Mouse (Mus musculus) MEL (cell line): ENCODE measurements around the gene Cbx4. TPM values are rescaled to one million over a fixed set of nuclear protein-coding genes. Genes with fewer than 3 reads are reported as not detected.

Experiments
- DNase-seq: peaks from one replicate; pipeline ENCODE4 v3.0.0; 2011; ENCODE audit warnings: low read depth, low spot score
- H3K27ac ChIP-seq: 2 replicates; pipeline ENCODE4 v1.5.1; 2012; ENCODE audit warnings: low read depth, mild to moderate bottlenecking, control low read depth, low read length, moderate library complexity; ENCODE audit not compliant: control insufficient read depth
- H3K27me3 ChIP-seq, 2 experiments: fragments of 150-350 bp in 1 of 2; sonication (generic) in 1 of 2; 2 replicates each; pipeline ENCODE4 v1.6.1; 2012; ENCODE audit warnings: low read length in 2 of 2, mild to moderate bottlenecking in 2 of 2, improper control_type of control experiment in 1 of 2, moderate library complexity in 1 of 2; ENCODE audit not compliant: insufficient read depth in 2 of 2, control insufficient read depth in 1 of 2
- H3K36me3 ChIP-seq, 2 experiments: 2 replicates each; pipeline ENCODE4 v1.6.1; 2012 to 2014; ENCODE audit warnings: low read length in 2 of 2, improper control_type of control experiment in 1 of 2, inconsistent platforms in 1 of 2, mild to moderate bottlenecking in 1 of 2; ENCODE audit not compliant: insufficient read depth in 2 of 2, control insufficient read depth in 1 of 2
- H3K4me1 ChIP-seq, 2 experiments: fragments of 150-350 bp in 1 of 2; sonication (generic) in 1 of 2; 2 replicates each; pipeline ENCODE4 v1.6.1; 2012; ENCODE audit warnings: low read length in 2 of 2, improper control_type of control experiment in 1 of 2, mild to moderate bottlenecking in 1 of 2; ENCODE audit not compliant: insufficient read depth in 2 of 2, control insufficient read depth in 1 of 2
- H3K4me3 ChIP-seq, 2 experiments: fragments of 150-350 bp in 1 of 2; sonication (generic) in 1 of 2; 2 replicates each; pipeline ENCODE4 v1.5.1; 2012; ENCODE audit warnings: low read depth in 2 of 2, low read length in 2 of 2, mild to moderate bottlenecking in 2 of 2, moderate library complexity in 2 of 2, control low read depth in 1 of 2, improper control_type of control experiment in 1 of 2; ENCODE audit not compliant: control insufficient read depth in 1 of 2, insufficient read depth in 1 of 2
- H3K79me2 ChIP-seq: 2 replicates; pipeline ENCODE4 v1.6.1; 2012; ENCODE audit warnings: mild to moderate bottlenecking, low read length, moderate library complexity; ENCODE audit not compliant: control insufficient read depth, poor library complexity, insufficient read depth
- H3K9ac ChIP-seq: 2 replicates; pipeline ENCODE4 v1.6.1; 2012; ENCODE audit warnings: low read depth, mild to moderate bottlenecking, control low read depth, low read length, moderate library complexity; ENCODE audit not compliant: control insufficient read depth, poor library complexity, severe bottlenecking
- H3K9me3 ChIP-seq: fragments of 150-350 bp; sonication (generic); replicated peaks from 2 replicates; pipeline ENCODE4 v1.6.1; 2012; ENCODE audit warnings: mild to moderate bottlenecking, low read length, improper control_type of control experiment, moderate library complexity; ENCODE audit not compliant: insufficient read depth
- BHLHE40 ChIP-seq: IDR thresholded peaks from 2 replicates; pipeline ENCODE4 v1.6.1; 2012; ENCODE audit warnings: low read depth, mild to moderate bottlenecking, inconsistent platforms, low read length, improper control_type of control experiment, borderline replicate concordance
- CHD1 ChIP-seq: IDR thresholded peaks from 2 replicates; pipeline ENCODE4 v1.6.1; 2012; ENCODE audit warnings: low read depth, mild to moderate bottlenecking, inconsistent platforms, low read length, improper control_type of control experiment
- CTCF ChIP-seq, 3 experiments: IDR thresholded peaks in 2 of 3; conservative IDR thresholded peaks in 1 of 3; 2 replicates each; pipeline ENCODE4 v1.5.1; 2011 to 2012; ENCODE audit warnings: low read length in 3 of 3, low read depth in 2 of 3, mild to moderate bottlenecking in 2 of 3, improper control_type of control experiment in 1 of 3, inconsistent platforms in 1 of 3, mixed read lengths in 1 of 3, moderate library complexity in 1 of 3; ENCODE audit not compliant: control insufficient read depth in 1 of 3, insufficient read depth in 1 of 3, poor library complexity in 1 of 3, severe bottlenecking in 1 of 3
- E2F4 ChIP-seq: IDR thresholded peaks from 2 replicates; pipeline ENCODE4 v1.6.1; 2011; ENCODE audit warnings: low read depth, low read length, improper control_type of control experiment, borderline replicate concordance
- EP300 ChIP-seq, 2 experiments: IDR thresholded peaks; 2 replicates each; pipeline ENCODE4 v1.6.1; 2011; ENCODE audit warnings: improper control_type of control experiment in 2 of 2, low read length in 2 of 2, low read depth in 1 of 2, mild to moderate bottlenecking in 1 of 2
- GABPA ChIP-seq: IDR thresholded peaks from 2 replicates; pipeline ENCODE4 v1.6.1; 2012; ENCODE audit warnings: low read depth, mild to moderate bottlenecking, inconsistent platforms, low read length, improper control_type of control experiment, moderate library complexity
- GATA1 ChIP-seq: IDR thresholded peaks from 2 replicates; pipeline ENCODE4 v1.6.1; 2011; ENCODE audit warnings: low read depth, low read length, improper control_type of control experiment
- JUND ChIP-seq: IDR thresholded peaks from 2 replicates; pipeline ENCODE4 v1.6.1; 2011; ENCODE audit warnings: low read depth, mild to moderate bottlenecking, improper control_type of control experiment, low read length
- KAT2A ChIP-seq: conservative IDR thresholded peaks from 2 replicates; pipeline ENCODE4 v1.6.1; 2012; ENCODE audit warnings: low read depth, low read length, improper control_type of control experiment, inconsistent platforms
- MAZ ChIP-seq: IDR thresholded peaks from 2 replicates; pipeline ENCODE4 v1.6.1; 2012; ENCODE audit warnings: low read depth, mild to moderate bottlenecking, inconsistent platforms, low read length, improper control_type of control experiment
- MEF2A ChIP-seq: IDR thresholded peaks from 2 replicates; pipeline ENCODE4 v1.6.1; 2014; ENCODE audit warnings: low read depth, mild to moderate bottlenecking, inconsistent platforms, low read length, improper control_type of control experiment; ENCODE audit not compliant: poor library complexity, insufficient replicate concordance, severe bottlenecking; ENCODE audit errors: extremely low read depth
- NELFE ChIP-seq: IDR thresholded peaks from 2 replicates; pipeline ENCODE4 v1.6.1; 2011; ENCODE audit warnings: low read depth, low read length, improper control_type of control experiment
- POLR2AphosphoS2 ChIP-seq: IDR thresholded peaks from 2 replicates; pipeline ENCODE4 v1.6.1; 2011; ENCODE audit warnings: low read length, improper control_type of control experiment
- POLR2AphosphoS5 ChIP-seq: IDR thresholded peaks from 2 replicates; pipeline ENCODE4 v1.6.1; 2012; ENCODE audit warnings: low read depth, borderline replicate concordance, mild to moderate bottlenecking, inconsistent platforms, low read length, moderate library complexity, mixed read lengths
- SMC3 ChIP-seq: IDR thresholded peaks from 2 replicates; pipeline ENCODE4 v1.6.1; 2011; ENCODE audit warnings: low read depth, low read length, improper control_type of control experiment
- TBP ChIP-seq: IDR thresholded peaks from 2 replicates; pipeline ENCODE4 v1.8.0; 2011; ENCODE audit warnings: low read depth, low read length, improper control_type of control experiment
- TCF12 ChIP-seq: IDR thresholded peaks from 2 replicates; pipeline ENCODE4 v1.6.1; 2014; ENCODE audit warnings: low read depth, mild to moderate bottlenecking, inconsistent platforms, low read length, improper control_type of control experiment, moderate library complexity
- UBTF ChIP-seq: IDR thresholded peaks from 2 replicates; pipeline ENCODE4 v1.6.1; 2012; ENCODE audit warnings: low read depth, mild to moderate bottlenecking, inconsistent platforms, low read length, improper control_type of control experiment, moderate library complexity, borderline replicate concordance; ENCODE audit not compliant: insufficient read depth
- USF1 ChIP-seq: IDR thresholded peaks from 2 replicates; pipeline ENCODE4 v1.6.1; 2014; ENCODE audit warnings: low read depth, mild to moderate bottlenecking, inconsistent platforms, low read length, improper control_type of control experiment, moderate library complexity
- USF2 ChIP-seq, 2 experiments: IDR thresholded peaks; 2 replicates each; pipeline ENCODE4 v1.6.1; 2011 to 2012; ENCODE audit warnings: improper control_type of control experiment in 2 of 2, low read length in 2 of 2, borderline replicate concordance in 1 of 2, inconsistent platforms in 1 of 2, low read depth in 1 of 2, mild to moderate bottlenecking in 1 of 2; ENCODE audit not compliant: insufficient read depth in 1 of 2
- ZMIZ1 ChIP-seq: IDR thresholded peaks from 2 replicates; pipeline ENCODE4 v1.6.1; 2012; ENCODE audit warnings: low read depth, mild to moderate bottlenecking, inconsistent platforms, low read length, improper control_type of control experiment, moderate library complexity
- polyA plus RNA-seq, 2 experiments: library from polyadenylated mRNA; stranded (reverse) in 1 of 2; unstranded in 1 of 2; fragments of >175 nt in 1 of 2; fragments of >200 nt in 1 of 2; gene quantifications; 2 replicates each; pipeline versions ENCODE4 v1.2.1 to v1.2.4; 2012; ENCODE audit warnings: low replicate concordance in 2 of 2, low read depth in 1 of 2; ENCODE audit not compliant: insufficient read length in 2 of 2, insufficient read depth in 1 of 2, missing spikeins in 1 of 2
- total RNA-seq: library from RNA; depleted of rRNA; stranded (reverse); fragments of 300-350 nt; gene quantifications from 2 replicates; pipeline ENCODE4 v1.2.3, GENCODE M21; 2012

The Cbx4 gene
- total and polyA plus RNA-seq, 3 experiments: 8.0 to 22.6 TPM; not detected in 1

GRCm38 (mm10) chr11:119090961-119091597 lies 5.1 kb upstream of the Cbx4 start:
- Histone ChIP-seq H3K4me3 (no peak overlapping the region), H3K27ac (no peak overlapping the region)
- no peak for DNase-seq

GRCm38 (mm10) chr11:119090076-119090960 lies 4.3 kb upstream of the Cbx4 start:
- Histone ChIP-seq H3K27me3 (peaks cover 0 to 2% of the 10 kb centered on the region in 2 experiments; a peak in 1 of 4 replicates), H3K27ac (no peak overlapping the region)

More at GRCm38 (mm10) chr11:119090961-119091597, 5.1 kb upstream of the Cbx4 start:
- H3K79me2 ChIP-seq: no peaks in the 10 kb centered on the region; the same call in 1 of the 2 replicates
- H3K9me3 ChIP-seq: no peaks in the 10 kb centered on the region
- peaks cover 3 to 7% of the 10 kb centered on the region in 2 experiments; a peak in 2 of 4 replicates for H3K27me3 ChIP-seq
- H3K4me1 ChIP-seq: peaks cover 0 to 7% of the 10 kb centered on the region in 2 experiments; a peak in 1 of 4 replicates
- TF ChIP-seq ZMIZ1: no peak
- TF ChIP-seq MAZ: no peak
- no peak overlapping the region for H3K9ac ChIP-seq
- no peaks in the 10 kb centered on the region for H3K36me3 ChIP-seq

More at GRCm38 (mm10) chr11:119090076-119090960, 4.3 kb upstream of the Cbx4 start:
- DNase-seq: no peak
- no peak for TF ChIP-seq JUND
- no peak for TF ChIP-seq GATA1
- TF ChIP-seq POLR2AphosphoS5: no peak
- no peak for TF ChIP-seq USF2 (IDR thresholded peaks at IDR 0.05; ENCODE audit: borderline replicate concordance in 1 of 2, insufficient read depth in 1 of 2, low read depth in 1 of 2, low read length in 2 of 2)
- no peak for TF ChIP-seq BHLHE40
- TF ChIP-seq NELFE: no peak
- TF ChIP-seq GABPA: no peak
- TF ChIP-seq TCF12: no peak
- no peak for TF ChIP-seq EP300 (IDR thresholded peaks at IDR 0.05; ENCODE audit: low read depth in 1 of 2, low read length in 2 of 2)
- no peak for TF ChIP-seq UBTF
- TF ChIP-seq E2F4: no peak
- TF ChIP-seq KAT2A: no peak
- TF ChIP-seq USF1: no peak
- no peak for TF ChIP-seq POLR2AphosphoS2
- TF ChIP-seq CTCF (IDR thresholded peaks at IDR 0.05 in 2 of 3, conservative IDR thresholded peaks at IDR 0.05 in 1 of 3; ENCODE audit: control insufficient read depth in 1 of 3, insufficient read depth in 1 of 3, low read depth in 2 of 3, low read length in 3 of 3, poor library complexity in 1 of 3, severe bottlenecking in 1 of 3): no peak
- no peak for TF ChIP-seq TBP
- TF ChIP-seq SMC3: no peak
- TF ChIP-seq MEF2A: no peak
- no peak for TF ChIP-seq ZMIZ1
- TF ChIP-seq CHD1: no peak
- no peaks in the 10 kb centered on the region for H3K9me3 ChIP-seq
- no peaks in the 10 kb centered on the region for H3K36me3 ChIP-seq
- no peak overlapping the region for H3K9ac ChIP-seq
- H3K4me3 ChIP-seq: no peak overlapping the region
- H3K79me2 ChIP-seq: peaks cover 6% of the 10 kb centered on the region
- peaks cover 0 to 7% of the 10 kb centered on the region in 2 experiments; a peak in 1 of 4 replicates for H3K4me1 ChIP-seq
